Mouse (Mus musculus): ENCODE measurements around the gene Lman2. TPM values are rescaled to one million over a fixed set of nuclear protein-coding genes. Genes with fewer than 3 reads are reported as not detected.

The Lman2 gene
- polyA plus RNA-seq, 1 experiment from 2014 or later, result 59.1 TPM

DNA sequence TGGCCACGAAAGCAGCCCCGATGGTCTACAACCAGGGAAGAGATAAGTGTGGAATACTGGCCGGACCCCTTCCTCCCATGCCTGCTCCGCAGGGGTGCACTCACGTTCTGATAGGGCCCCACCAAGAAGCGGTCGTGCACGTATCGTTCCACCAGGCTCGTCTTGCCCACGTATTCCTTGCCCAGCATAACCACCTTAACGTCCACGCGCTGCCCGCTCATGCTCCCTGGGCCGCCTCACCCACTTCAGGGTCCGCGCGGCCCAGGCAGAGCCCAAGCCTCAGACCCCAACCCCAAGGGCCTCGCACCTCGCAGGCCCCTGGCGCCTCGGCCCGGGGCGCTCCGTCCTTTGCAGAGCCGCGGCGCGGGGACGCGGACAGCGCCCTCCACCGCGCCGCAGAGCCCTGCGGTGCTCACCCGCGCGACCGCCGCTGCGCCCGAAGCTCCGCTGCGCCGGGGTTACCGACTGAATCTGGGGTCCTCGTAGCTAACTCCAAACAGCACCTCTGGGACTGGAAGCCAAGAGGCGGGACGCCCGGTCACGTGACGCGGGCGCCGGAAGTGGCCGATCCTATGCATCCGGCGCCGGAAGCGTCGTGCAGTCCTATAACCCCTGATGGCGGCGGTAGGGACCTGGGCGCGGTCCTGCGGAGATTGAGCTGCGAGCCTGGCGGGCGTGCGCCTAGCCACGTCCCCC is 41.0 kb downstream of the Lman2 start, which contains the start of gene Rab24:
TSS of gene Rab24 (minus strand) at position 513 of the 696 bp plus-strand sequence.
- peak; percentile 90 for ATAC-seq (ENCODE audit: low read depth)
- Histone ChIP-seq H3K9me3 (replicated peaks) (no peaks in the 10 kb centered on the region), H3K9ac (peak within 1 kb of the TSS; percentile 96), H3K4me1 (replicated peaks) (peaks cover 58% of the 10 kb centered on the region), H3K27ac (peak within 1 kb of the TSS; percentile 87), H3K36me3 (peaks cover 70% of the 10 kb centered on the region), H3K4me2 (peak within 1 kb of the TSS; percentile 99), H3K4me3 (replicated peaks) (peak within 1 kb of the TSS; percentile 92), H3K27me3 (no peaks in the 10 kb centered on the region)
- peak; percentile 79 for DNase-seq
- WGBS (ENCODE audit: insufficient replicate concordance), result under 1% methylated on average over 73 of the region's 73 CpGs

DNA sequence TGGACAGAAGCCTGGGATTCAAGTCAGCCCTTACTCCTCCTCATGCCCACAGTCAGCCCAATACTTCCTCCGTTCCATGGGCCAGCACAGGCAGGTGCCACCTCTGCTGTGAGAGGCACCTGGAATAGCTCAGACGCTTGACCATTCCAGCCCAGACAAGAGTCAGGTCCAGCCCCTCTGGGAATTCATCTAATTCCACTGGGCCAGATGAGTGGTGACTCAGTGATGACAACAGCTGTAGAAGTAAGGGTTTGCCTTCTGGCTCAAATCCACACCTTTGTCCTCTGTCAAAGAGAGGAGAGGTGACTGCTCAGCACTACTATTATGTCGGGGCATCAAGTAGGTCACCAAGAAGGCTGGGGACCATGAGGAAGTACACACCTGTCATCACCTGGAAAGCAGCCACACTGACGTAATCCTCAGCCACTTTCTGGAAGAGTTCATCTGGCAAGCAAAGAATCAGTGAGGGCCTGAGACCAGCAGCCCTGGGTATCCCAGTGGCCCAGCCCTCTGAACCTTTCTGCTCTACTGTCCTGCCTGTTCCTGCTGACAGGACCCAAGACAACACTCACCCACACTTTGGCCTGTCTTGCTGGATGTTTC is 42.6 kb downstream of the Lman2 start, which contains the start of gene Prelid1:
TSS of gene Prelid1 (plus strand) at position 570 of the 603 bp plus-strand sequence.
- no peaks in the 10 kb centered on the region for H3K27me3 ChIP-seq
- H3K36me3 ChIP-seq, result peaks cover 68% of the 10 kb centered on the region
- H3K4me3 ChIP-seq (replicated peaks), result peak within 1 kb of the TSS; percentile 92
- peaks cover 47% of the 10 kb centered on the region for H3K4me1 ChIP-seq (replicated peaks)
- ATAC-seq (ENCODE audit: low read depth), result no peak
- WGBS (ENCODE audit: insufficient replicate concordance), result 82% methylated on average over 4 of the region's 4 CpGs
- H3K9ac ChIP-seq, result peak within 1 kb of the TSS; percentile 96
- H3K9me3 ChIP-seq (replicated peaks), result no peaks in the 10 kb centered on the region
- DNase-seq, result no peak
- peak within 1 kb of the TSS; percentile 99 for H3K4me2 ChIP-seq
- H3K27ac ChIP-seq, result peak within 1 kb of the TSS; percentile 86; the same call in 1 of the 2 replicates

DNA sequence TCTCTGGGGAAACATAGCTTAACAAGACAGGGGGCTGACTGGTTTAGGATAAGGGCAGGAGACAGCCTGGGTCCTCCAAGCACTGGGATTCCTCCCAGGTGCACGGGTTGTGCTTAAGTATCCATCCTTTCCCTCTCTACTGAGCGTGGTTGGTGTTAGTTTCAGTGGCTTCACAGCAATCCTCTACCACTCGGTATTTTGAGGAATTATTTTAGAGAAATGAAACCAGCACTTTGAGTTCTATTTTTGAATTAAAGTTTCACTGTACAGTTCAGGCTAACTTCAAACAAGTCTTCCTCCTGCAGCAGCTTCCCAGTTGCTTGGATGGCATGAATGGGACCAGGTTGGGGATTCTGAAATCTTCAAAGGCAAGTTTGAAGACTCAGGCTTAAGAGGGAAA is 44.2 kb downstream of the Lman2 start:
- no peaks in the 10 kb centered on the region for H3K9me3 ChIP-seq (replicated peaks)
- H3K4me2 ChIP-seq, result no peak overlapping the region
- H3K9ac ChIP-seq, result no peak overlapping the region
- H3K27ac ChIP-seq, result 0 out of 2 replicates have a peak overlapping the region, but pooled peaks have one; percentile 14
- H3K27me3 ChIP-seq, result no peaks in the 10 kb centered on the region
- H3K36me3 ChIP-seq, result peaks cover 68% of the 10 kb centered on the region
- no peak for DNase-seq
- H3K4me3 ChIP-seq (replicated peaks), result no peak overlapping the region
- peaks cover 34% of the 10 kb centered on the region for H3K4me1 ChIP-seq (replicated peaks)
- ATAC-seq (ENCODE audit: low read depth), result no peak
- WGBS (ENCODE audit: insufficient replicate concordance), result 71% methylated on average over 3 of the region's 3 CpGs

DNA sequence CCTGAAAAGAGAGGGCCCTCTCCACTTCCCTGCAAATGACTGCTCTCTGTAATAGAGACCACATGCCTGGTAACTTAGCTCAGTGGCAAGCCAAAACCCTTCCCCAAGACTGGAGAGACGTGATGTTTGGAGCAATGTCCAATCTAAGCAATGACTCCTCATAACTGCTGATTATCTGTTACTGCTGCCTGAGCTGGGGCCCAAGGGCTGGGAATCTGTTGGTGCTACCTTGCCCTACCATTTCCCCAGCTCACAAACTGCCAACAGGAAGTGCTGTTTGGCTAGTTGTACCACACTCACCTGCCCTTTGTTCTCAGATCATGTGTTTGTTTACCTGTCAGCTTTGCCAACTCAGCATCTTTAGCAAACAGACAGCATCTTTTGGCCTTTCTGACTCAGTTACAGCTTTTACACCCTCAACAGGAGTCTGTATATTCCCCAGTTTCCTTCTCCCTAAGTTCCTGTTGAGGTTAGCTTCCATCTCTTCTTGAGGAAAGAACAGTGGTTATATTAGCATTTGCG is 47.6 kb downstream of the Lman2 start:
- 79% methylated on average over 2 of the region's 2 CpGs for WGBS (ENCODE audit: insufficient replicate concordance)
- Histone ChIP-seq H3K4me1 (replicated peaks) (peaks cover 4% of the 10 kb centered on the region; the same call in 1 of the 2 replicates), H3K9me3 (replicated peaks) (no peaks in the 10 kb centered on the region), H3K9ac (no peak overlapping the region), H3K27me3 (no peaks in the 10 kb centered on the region), H3K4me2 (no peak overlapping the region), H3K36me3 (peaks cover 90% of the 10 kb centered on the region), H3K27ac (no peak overlapping the region), H3K4me3 (replicated peaks) (no peak overlapping the region)
- no peak for ATAC-seq (ENCODE audit: low read depth)
- no peak for DNase-seq

DNA sequence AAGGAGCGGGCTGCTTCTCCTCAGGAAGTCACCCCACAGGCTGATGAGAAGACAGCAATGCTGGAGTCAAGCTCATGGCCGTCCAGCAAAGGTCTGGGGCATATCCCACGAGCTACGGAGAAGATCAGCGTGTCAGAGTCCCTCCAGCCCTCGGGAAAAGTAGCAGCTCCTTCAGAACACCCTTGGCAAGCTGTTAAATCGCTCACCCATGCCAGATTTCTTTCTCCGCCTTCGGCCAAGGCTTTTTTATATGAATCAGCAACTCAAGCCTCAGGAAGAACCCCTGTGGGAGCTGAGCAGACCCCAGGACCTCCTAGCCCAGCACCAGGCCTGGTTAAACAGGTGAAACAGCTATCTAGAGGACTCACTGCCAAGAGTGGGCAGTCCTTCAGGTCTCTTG is 49.5 kb downstream of the Lman2 start:
- H3K27ac ChIP-seq, result no peak overlapping the region
- WGBS (ENCODE audit: insufficient replicate concordance), result 89% methylated on average over 9 of the region's 9 CpGs
- ATAC-seq (ENCODE audit: low read depth), result no peak
- H3K9ac ChIP-seq, result peak overlapping the region; percentile 3
- DNase-seq, result no peak
- H3K4me1 ChIP-seq (replicated peaks), result no peaks in the 10 kb centered on the region
- no peaks in the 10 kb centered on the region for H3K9me3 ChIP-seq (replicated peaks)
- no peak overlapping the region for H3K4me3 ChIP-seq (replicated peaks)
- H3K4me2 ChIP-seq, result no peak overlapping the region
- peaks cover 86% of the 10 kb centered on the region for H3K36me3 ChIP-seq
- no peaks in the 10 kb centered on the region for H3K27me3 ChIP-seq

DNA sequence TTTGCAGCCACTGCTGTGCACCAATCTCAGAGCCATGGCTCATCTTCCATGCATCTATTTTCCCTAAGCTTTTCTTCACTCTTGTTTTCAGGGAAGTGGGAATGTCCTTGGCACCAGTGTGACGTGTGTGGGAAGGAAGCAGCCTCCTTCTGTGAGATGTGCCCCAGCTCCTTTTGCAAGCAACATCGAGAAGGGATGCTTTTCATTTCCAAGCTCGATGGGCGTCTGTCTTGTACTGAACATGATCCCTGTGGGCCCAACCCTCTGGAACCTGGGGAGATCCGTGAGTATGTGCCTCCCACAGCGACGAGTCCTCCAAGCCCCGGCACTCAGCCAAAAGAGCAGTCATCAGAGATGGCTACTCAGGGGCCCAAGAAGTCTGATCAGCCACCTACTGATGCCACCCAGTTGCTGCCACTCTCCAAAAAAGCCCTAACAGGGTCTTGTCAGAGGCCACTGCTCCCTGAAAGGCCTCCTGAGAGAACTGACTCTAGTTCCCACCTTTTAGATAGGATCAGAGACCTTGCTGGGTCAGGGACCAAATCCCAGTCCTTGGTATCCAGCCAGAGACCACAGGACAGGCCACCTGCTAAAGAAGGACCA is 50.5 kb downstream of the Lman2 start:
- ATAC-seq (ENCODE audit: low read depth) (no peak), DNase-seq (no peak)
- Histone ChIP-seq H3K27ac (no peak overlapping the region), H3K9me3 (replicated peaks) (no peaks in the 10 kb centered on the region), H3K4me2 (no peak overlapping the region), H3K27me3 (no peaks in the 10 kb centered on the region), H3K9ac (no peak overlapping the region), H3K36me3 (peaks cover 90% of the 10 kb centered on the region), H3K4me3 (replicated peaks) (no peak overlapping the region), H3K4me1 (replicated peaks) (no peaks in the 10 kb centered on the region)
- WGBS (ENCODE audit: insufficient replicate concordance), result 82% methylated on average over 8 of the region's 8 CpGs

DNA sequence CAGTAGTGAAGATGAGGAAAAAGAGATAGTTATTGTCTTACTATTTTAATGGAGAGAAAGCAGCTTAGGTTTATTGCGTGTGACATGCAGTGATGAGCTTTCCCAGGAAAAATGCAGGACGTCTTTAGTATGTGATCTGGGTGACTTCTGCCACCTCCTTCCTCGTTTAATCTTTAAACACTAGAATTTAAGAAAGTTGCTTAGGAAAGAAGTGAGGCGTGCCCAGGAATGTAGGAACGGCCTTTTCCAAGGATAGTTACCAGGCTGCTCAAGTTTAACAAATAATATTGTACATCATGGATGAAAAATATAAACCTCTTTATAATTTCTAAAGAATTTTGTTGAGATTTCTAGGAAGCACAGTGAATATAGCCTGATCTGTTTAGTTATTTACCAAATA is 61.7 kb downstream of the Lman2 start:
- H3K36me3 ChIP-seq, result peaks cover 82% of the 10 kb centered on the region
- 80% methylated on average over 5 of the region's 5 CpGs for WGBS (ENCODE audit: insufficient replicate concordance)
- H3K4me2 ChIP-seq, result no peak overlapping the region
- no peak overlapping the region for H3K9ac ChIP-seq
- no peaks in the 10 kb centered on the region for H3K9me3 ChIP-seq (replicated peaks)
- ATAC-seq (ENCODE audit: low read depth), result no peak
- H3K4me3 ChIP-seq (replicated peaks), result no peak overlapping the region
- no peak for DNase-seq
- no peaks in the 10 kb centered on the region for H3K4me1 ChIP-seq (replicated peaks)
- no peak overlapping the region for H3K27ac ChIP-seq
- no peaks in the 10 kb centered on the region for H3K27me3 ChIP-seq

DNA sequence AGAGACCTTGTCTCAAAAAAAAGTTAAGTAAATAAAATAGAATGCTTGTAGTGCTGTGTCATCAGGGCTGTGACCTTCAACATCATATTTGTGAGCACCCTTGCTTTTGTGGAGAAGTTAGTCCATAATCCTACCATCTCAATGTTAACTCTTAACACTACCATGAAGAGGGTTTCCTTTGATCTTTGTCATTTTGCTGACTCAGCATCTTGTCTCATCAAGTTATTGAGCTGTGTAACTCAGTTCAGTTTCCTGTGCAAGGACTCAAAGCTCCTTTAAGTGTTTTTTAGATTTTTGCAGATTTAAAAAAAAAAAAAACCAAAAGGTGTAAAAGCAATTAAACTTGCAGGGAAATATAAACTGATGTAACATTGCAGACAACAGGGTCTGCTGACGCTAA is 65.8 kb downstream of the Lman2 start:
- peaks cover 83% of the 10 kb centered on the region for H3K36me3 ChIP-seq

More for the DNA sequence above, 65.8 kb downstream of the Lman2 start:
- WGBS (ENCODE audit: insufficient replicate concordance), result 82% methylated on average over 1 of the region's 1 CpGs
- Histone ChIP-seq H3K9me3 (replicated peaks) (no peaks in the 10 kb centered on the region), H3K9ac (no peak overlapping the region), H3K4me2 (no peak overlapping the region), H3K27me3 (no peaks in the 10 kb centered on the region), H3K4me3 (replicated peaks) (no peak overlapping the region), H3K27ac (no peak overlapping the region), H3K4me1 (replicated peaks) (no peaks in the 10 kb centered on the region)
- no peak for DNase-seq
- ATAC-seq (ENCODE audit: low read depth), result no peak

Other genes starting within 250 kb of the Lman2 start
- not detected in 2 replicates for gene Gm17617, start 229.2 kb downstream of the Lman2 start, polyA plus RNA-seq (2015; fragmentation: Nextera tagmentation; extraction: Ambion mirVana)
- 4.2 and 5.4 TPM in 2 replicates for gene Fgfr4, start 210.1 kb downstream of the Lman2 start, polyA plus RNA-seq (2015; fragmentation: Nextera tagmentation; extraction: Ambion mirVana)
- 15.5 and 19.8 TPM in 2 replicates for gene Nsd1, start 153.0 kb downstream of the Lman2 start, polyA plus RNA-seq (2015; fragmentation: Nextera tagmentation; extraction: Ambion mirVana)
- 234 and 240 TPM in 2 replicates for gene Prelid1, start 42.3 kb downstream of the Lman2 start, polyA plus RNA-seq (2015; fragmentation: Nextera tagmentation; extraction: Ambion mirVana)
- gene Rab24, start 40.8 kb downstream of the Lman2 start, polyA plus RNA-seq (2015; fragmentation: Nextera tagmentation; extraction: Ambion mirVana), result 38.0 and 45.0 TPM in 2 replicates
- 22.0 and 23.0 TPM in 2 replicates for gene Mxd3, start 33.0 kb downstream of the Lman2 start, polyA plus RNA-seq (2015; fragmentation: Nextera tagmentation; extraction: Ambion mirVana)
- 1.4 and 1.8 TPM in 2 replicates for gene Rgs14, start 6.9 kb upstream of the Lman2 start, polyA plus RNA-seq (2015; fragmentation: Nextera tagmentation; extraction: Ambion mirVana)
- gene Slc34a1, start 35.4 kb upstream of the Lman2 start, polyA plus RNA-seq (2015; fragmentation: Nextera tagmentation; extraction: Ambion mirVana), result not detected in 2 replicates
- gene Pfn3, start 52.4 kb upstream of the Lman2 start, polyA plus RNA-seq (2015; fragmentation: Nextera tagmentation; extraction: Ambion mirVana), result not detected in 2 replicates
- 56.5 and 59.8 TPM in 2 replicates for gene F12, start 64.0 kb upstream of the Lman2 start, polyA plus RNA-seq (2015; fragmentation: Nextera tagmentation; extraction: Ambion mirVana)
- 23.7 and 25.2 TPM in 2 replicates for gene Grk6, start 82.3 kb upstream of the Lman2 start, polyA plus RNA-seq (2015; fragmentation: Nextera tagmentation; extraction: Ambion mirVana)
- not detected in 2 replicates for gene Prr7, start 101.5 kb upstream of the Lman2 start, polyA plus RNA-seq (2015; fragmentation: Nextera tagmentation; extraction: Ambion mirVana)
- 11.5 and 12.3 TPM in 2 replicates for gene Dbn1, start 125.3 kb upstream of the Lman2 start, polyA plus RNA-seq (2015; fragmentation: Nextera tagmentation; extraction: Ambion mirVana)
- gene Pdlim7, start 150.9 kb upstream of the Lman2 start, polyA plus RNA-seq (2015; fragmentation: Nextera tagmentation; extraction: Ambion mirVana), result 27.5 and 28.8 TPM in 2 replicates
- 3.4 and 3.8 TPM in 2 replicates for gene Dok3, start 166.5 kb upstream of the Lman2 start, polyA plus RNA-seq (2015; fragmentation: Nextera tagmentation; extraction: Ambion mirVana)
- 31.7 and 32.8 TPM in 2 replicates for gene Ddx41, start 173.9 kb upstream of the Lman2 start, polyA plus RNA-seq (2015; fragmentation: Nextera tagmentation; extraction: Ambion mirVana)
- gene Fam193b, start 208.3 kb upstream of the Lman2 start, polyA plus RNA-seq (2015; fragmentation: Nextera tagmentation; extraction: Ambion mirVana), result 7.9 and 8.8 TPM in 2 replicates
- gene Tmed9, start 210.9 kb upstream of the Lman2 start, polyA plus RNA-seq (2015; fragmentation: Nextera tagmentation; extraction: Ambion mirVana), result 65.0 and 72.6 TPM in 2 replicates
- 7.0 and 7.8 TPM in 2 replicates for gene B4galt7, start 237.1 kb upstream of the Lman2 start, polyA plus RNA-seq (2015; fragmentation: Nextera tagmentation; extraction: Ambion mirVana)